ENCODE assay signal across 8 mouse cellular contexts in genomic region chr2:71211591-71212359, GRCm38 (mm10). TPM values are rescaled to one million over a fixed set of nuclear protein-coding genes. Genes with fewer than 3 reads are reported as not detected.
A peak's percentile ranks its signal among the peaks of the same experiment; 100 is the strongest.
DNase-seq lines count a peak whose midpoint lies in the region; ATAC-seq and TF ChIP-seq lines count a peak whose summit lies in the region.

Gene Dync1i2, plus strand, starts transcription at chr2:71211706.

- peaks cover 3% of the 10 kb centered on the region for H3K79me2 ChIP-seq in heart, adult 2 months (replicated peaks; ENCODE audit: control insufficient read depth, insufficient read depth, low read length)

- H3K27ac ChIP-seq in embryonic facial prominence, embryonic 14.5 days (replicated peaks; ENCODE audit: low read depth, low read length) = peak within 1 kb of the TSS; percentile 84
- peak within 1 kb of the TSS; percentile 95 for H3K27ac ChIP-seq in heart, adult 2 months
- H3K27ac ChIP-seq in limb, embryonic 13.5 days = peak within 1 kb of the TSS; percentile 79
- peak within 1 kb of the TSS; percentile 91 for H3K27ac ChIP-seq in midbrain, embryonic 16.5 days (ENCODE audit: low read length)

- peaks cover 4% of the 10 kb centered on the region; the same call in 1 of the 2 replicates for H3K4me1 ChIP-seq in embryonic facial prominence, embryonic 14.5 days (ENCODE audit: control insufficient read depth, insufficient read depth, low read length)
- peaks cover 2% of the 10 kb centered on the region for H3K4me1 ChIP-seq in heart, adult 2 months (ENCODE audit: control insufficient read depth, insufficient read depth, low read length)
- H3K4me1 ChIP-seq in limb, embryonic 13.5 days = peaks cover 11% of the 10 kb centered on the region
- peaks cover 11% of the 10 kb centered on the region for H3K4me1 ChIP-seq in midbrain, embryonic 16.5 days (ENCODE audit: control insufficient read depth, insufficient read depth, low read length)

- peaks cover 10% of the 10 kb centered on the region for H3K36me3 ChIP-seq in embryonic facial prominence, embryonic 14.5 days (ENCODE audit: control insufficient read depth, insufficient read depth, low read length)
- peaks cover 9% of the 10 kb centered on the region for H3K36me3 ChIP-seq in heart, adult 2 months (ENCODE audit: control insufficient read depth, insufficient read depth, low read length)
- H3K36me3 ChIP-seq in limb, embryonic 13.5 days = peaks cover 20% of the 10 kb centered on the region
- H3K36me3 ChIP-seq in midbrain, embryonic 16.5 days (ENCODE audit: control insufficient read depth, insufficient read depth, low read length) = peaks cover 2% of the 10 kb centered on the region; the same call in 1 of the 2 replicates

- peak; percentile 98 for DNase-seq in 3T3-L1 (ENCODE audit: low read depth, low spot score)
- peak; percentile 63 to 86 for DNase-seq in adrenal gland, postnatal 4 days (ENCODE audit: low spot score in 2 of 2)
- peak; percentile 99 for DNase-seq in embryonic facial prominence, embryonic 14.5 days (ENCODE audit: low spot score)
- peak; percentile 91 to 95 for DNase-seq in heart, adult 2 months
- peak; percentile 94 to 97 for DNase-seq in kidney, adult 8-10 months
- DNase-seq in spleen, postnatal 10 days (ENCODE audit: low spot score in 2 of 2) = peak; percentile 89 to 91

- ATAC-seq in embryonic facial prominence, embryonic 14.5 days (ENCODE audit: low read depth) = peak; percentile 100
- ATAC-seq in limb, embryonic 13.5 days (ENCODE audit: low FRiP score, low read depth) = peak; percentile 100
- peak; percentile 99 for ATAC-seq in midbrain, embryonic 16.5 days

- TF ChIP-seq CTCF in heart, adult 2 months (IDR thresholded peaks at IDR 0.05) = no peak

- H3K9ac ChIP-seq in embryonic facial prominence, embryonic 14.5 days (ENCODE audit: low read depth, low read length) = peak within 1 kb of the TSS; percentile 94
- peak within 1 kb of the TSS; percentile 92 for H3K9ac ChIP-seq in heart, adult 2 months (ENCODE audit: low read depth, low read length)
- peak within 1 kb of the TSS; percentile 94 for H3K9ac ChIP-seq in limb, embryonic 13.5 days
- H3K9ac ChIP-seq in midbrain, embryonic 16.5 days (ENCODE audit: low read depth, low read length) = peak within 1 kb of the TSS; percentile 90

- H3K4me2 ChIP-seq in embryonic facial prominence, embryonic 14.5 days (ENCODE audit: low read depth, low read length) = peak within 1 kb of the TSS; percentile 73
- H3K4me2 ChIP-seq in limb, embryonic 13.5 days (replicated peaks) = peak within 1 kb of the TSS; percentile 73
- peak within 1 kb of the TSS; percentile 68 for H3K4me2 ChIP-seq in midbrain, embryonic 16.5 days (ENCODE audit: low read length)

- TF ChIP-seq POLR2A in heart, adult 2 months (IDR thresholded peaks at IDR 0.05; ENCODE audit: insufficient read depth, low read depth, low read length) = peak; percentile 58

- peak; percentile 27; the same call in 1 of the 2 replicates for TF ChIP-seq EP300 in heart, adult 2 months (IDR thresholded peaks at IDR 0.05; ENCODE audit: insufficient read depth, low read depth, low read length)

- peak within 1 kb of the TSS; percentile 72 for H3K4me3 ChIP-seq in embryonic facial prominence, embryonic 14.5 days (ENCODE audit: low read depth, low read length)
- peak within 1 kb of the TSS; percentile 98 for H3K4me3 ChIP-seq in heart, adult 2 months
- H3K4me3 ChIP-seq in limb, embryonic 13.5 days = peak within 1 kb of the TSS; percentile 99
- peak within 1 kb of the TSS; percentile 81 for H3K4me3 ChIP-seq in midbrain, embryonic 16.5 days (ENCODE audit: low read depth, low read length)

- H3K27me3 ChIP-seq in embryonic facial prominence, embryonic 14.5 days (replicated peaks; ENCODE audit: control insufficient read depth, insufficient read depth, low read length) = no peaks in the 10 kb centered on the region
- no peaks in the 10 kb centered on the region; the same call in 1 of the 2 replicates for H3K27me3 ChIP-seq in heart, adult 2 months (ENCODE audit: control insufficient read depth, insufficient read depth, low read length)
- no peaks in the 10 kb centered on the region for H3K27me3 ChIP-seq in limb, embryonic 13.5 days
- H3K27me3 ChIP-seq in midbrain, embryonic 16.5 days (ENCODE audit: control insufficient read depth, insufficient read depth, low read depth, low read length) = no peaks in the 10 kb centered on the region

- 1% methylated on average over 53 of the region's 57 CpGs for WGBS in embryonic facial prominence, embryonic 14.5 days
- under 1% methylated on average over 57 of the region's 57 CpGs for WGBS in heart, adult 2 months
- under 1% methylated on average over 57 of the region's 57 CpGs for WGBS in limb, embryonic 13.5 days
- WGBS in midbrain, embryonic 16.5 days = under 1% methylated on average over 57 of the region's 57 CpGs

- no peaks in the 10 kb centered on the region for H3K9me3 ChIP-seq in embryonic facial prominence, embryonic 14.5 days (ENCODE audit: control insufficient read depth, low read length)
- no peaks in the 10 kb centered on the region for H3K9me3 ChIP-seq in limb, embryonic 13.5 days
- no peaks in the 10 kb centered on the region for H3K9me3 ChIP-seq in midbrain, embryonic 16.5 days (replicated peaks; ENCODE audit: control insufficient read depth, low read length, poor library complexity, severe bottlenecking)

- intact Hi-C loops in heart, adult 2 months (cut with DNase I) = loop anchor here (5.0 to 10.0 kb wide), 2 partner anchors 157 to 549 kb away; partner anchors contain the start of genes Dcaf17, Gm26558, Gorasp2 and Mettl8

RNA-seq across cellular contexts. Expression of gene Dync1i2, which starts in this region (rescaled TPM):
- 100 to 1,000 TPM; 101 to 109 TPM for total RNA-seq in adrenal gland, postnatal 4 days (2021)
- polyA plus RNA-seq in embryonic facial prominence, embryonic 14.5 days (2014; fragmentation: Nextera tagmentation; extraction: Ambion mirVana) = 103 and 105 TPM in 2 replicates
- total RNA-seq in heart, adult 2 months (2021) = 10 to 100 TPM; 56.2 to 58.7 TPM
- polyA plus RNA-seq in heart, adult 2 months (2012; rRNA removed) = 19.9 and 35.8 TPM in 2 replicates
- 99.0 and 104 TPM in 2 replicates for polyA plus RNA-seq in limb, embryonic 13.5 days (2015; fragmentation: Nextera tagmentation; extraction: Ambion mirVana)
- 190 and 199 TPM in 2 replicates for polyA plus RNA-seq in midbrain, embryonic 16.5 days (2015; fragmentation: Nextera tagmentation; extraction: Ambion mirVana)

Comparison
In these comparisons a context has a peak if more than half of its experiments do, and no peak if none do; other contexts are left out.
1. Peak in every context shown above with its lines: DNase-seq, ATAC-seq, H3K4me3 ChIP-seq and H3K27ac ChIP-seq.